Comparison of ENCODE assay signal across 34 mouse cellular contexts in the genomic region with DNA sequence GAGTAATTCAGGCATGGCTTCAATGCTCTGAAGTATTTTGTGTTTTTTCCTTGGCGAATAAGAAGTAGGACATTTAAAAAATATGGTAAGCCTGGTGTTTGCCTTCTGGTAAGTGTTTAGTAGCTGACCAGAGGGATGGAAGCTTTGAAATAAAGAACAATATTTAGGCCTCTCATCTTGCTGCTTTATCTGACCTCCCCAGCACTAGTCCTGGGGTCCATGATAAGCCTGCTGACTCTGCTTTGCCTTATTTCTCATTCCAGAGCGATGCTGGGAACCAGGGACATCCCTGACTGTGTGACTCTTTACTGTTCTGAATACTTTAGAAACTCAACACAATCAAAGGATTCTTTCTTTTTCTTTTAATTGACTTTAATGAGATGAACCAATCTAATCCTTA. TPM values are rescaled to one million over a fixed set of nuclear protein-coding genes. Genes with fewer than 3 reads are reported as not detected.
A peak's percentile ranks its signal among the peaks of the same experiment; 100 is the strongest.
DNase-seq lines count a peak whose midpoint lies in the region; ATAC-seq and TF ChIP-seq lines count a peak whose summit lies in the region.
"Had no signal": no experiment of that assay in that cellular context is flagged by ENCODE, and none has a peak within 500 bp of the region (broad histone marks: within the 10 kb centered on the region; RNA-seq: fewer than 3 reads in every experiment).

No protein-coding gene starts in this region.

- H3K9me3 ChIP-seq in midbrain, embryonic 11.5 days (ENCODE audit: control insufficient read depth, low read length): no peaks in the 10 kb centered on the region
- no peaks in the 10 kb centered on the region for H3K9me3 ChIP-seq in midbrain, embryonic 16.5 days (replicated peaks; ENCODE audit: control insufficient read depth, low read length, poor library complexity, severe bottlenecking)
- H3K9me3 ChIP-seq in erythroblast, embryonic 14.5 days (ENCODE audit: control insufficient read depth, low read length): no peaks in the 10 kb centered on the region
- H3K9me3 ChIP-seq in liver, embryonic 14.5 days (ENCODE audit: control insufficient read depth, low read length): no peaks in the 10 kb centered on the region
- H3K9me3 ChIP-seq in stomach, embryonic 15.5 days: no peaks in the 10 kb centered on the region
- H3K9me3 ChIP-seq: forebrain, embryonic 13.5 days; hindbrain, embryonic 12.5 days; midbrain, embryonic 13.5 days had no signal

- H3K36me3 ChIP-seq in midbrain, embryonic 11.5 days (ENCODE audit: control insufficient read depth, insufficient read depth, low read length): no peaks in the 10 kb centered on the region
- H3K36me3 ChIP-seq in midbrain, embryonic 16.5 days (ENCODE audit: control insufficient read depth, insufficient read depth, low read length): no peaks in the 10 kb centered on the region
- peaks cover 4% of the 10 kb centered on the region for H3K36me3 ChIP-seq in erythroblast, embryonic 14.5 days (ENCODE audit: control insufficient read depth)
- no peaks in the 10 kb centered on the region for H3K36me3 ChIP-seq in liver, embryonic 14.5 days (replicated peaks; ENCODE audit: control insufficient read depth, insufficient read depth, low read depth)
- H3K36me3 ChIP-seq in stomach, embryonic 15.5 days: no peaks in the 10 kb centered on the region
- H3K36me3 ChIP-seq: hindbrain, embryonic 12.5 days; midbrain, embryonic 13.5 days had no signal

- no peak overlapping the region for H3K4me2 ChIP-seq in midbrain, embryonic 11.5 days
- H3K4me2 ChIP-seq in midbrain, embryonic 16.5 days (ENCODE audit: low read length): no peak overlapping the region
- peak overlapping the region; percentile 59 for H3K4me2 ChIP-seq in liver, embryonic 14.5 days (ENCODE audit: low read depth)
- no peak overlapping the region for H3K4me2 ChIP-seq in stomach, embryonic 15.5 days
- H3K4me2 ChIP-seq: forebrain, embryonic 13.5 days; hindbrain, embryonic 12.5 days; midbrain, embryonic 13.5 days had no signal

- peak; percentile 95 for TF ChIP-seq EP300 in liver, embryonic 14.5 days (IDR thresholded peaks at IDR 0.05; ENCODE audit: low read depth)

- no peak overlapping the region for H3K27ac ChIP-seq in midbrain, embryonic 11.5 days (ENCODE audit: low read depth, low read length)
- no peak overlapping the region for H3K27ac ChIP-seq in midbrain, embryonic 16.5 days (ENCODE audit: low read length)
- H3K27ac ChIP-seq in liver, embryonic 14.5 days: peak overlapping the region; percentile 34; the same call in 1 of the 2 replicates
- no peak overlapping the region for H3K27ac ChIP-seq in stomach, embryonic 15.5 days
- H3K27ac ChIP-seq: forebrain, embryonic 13.5 days; gastrocnemius, adult 2 months; hindbrain, embryonic 12.5 days; midbrain, embryonic 13.5 days had no signal

- no peak overlapping the region for H3K4me3 ChIP-seq in midbrain, embryonic 11.5 days (ENCODE audit: low read depth, low read length)
- no peak overlapping the region for H3K4me3 ChIP-seq in midbrain, embryonic 16.5 days (ENCODE audit: low read depth, low read length)
- peak overlapping the region; percentile 52 for H3K4me3 ChIP-seq in erythroblast, embryonic 14.5 days (replicated peaks)
- no peak overlapping the region for H3K4me3 ChIP-seq in liver, embryonic 14.5 days (ENCODE audit: insufficient read depth in 1 of 2, low read depth in 2 of 2, low read length in 2 of 2)
- H3K4me3 ChIP-seq in stomach, embryonic 15.5 days (replicated peaks): no peak overlapping the region
- H3K4me3 ChIP-seq: forebrain, embryonic 13.5 days; gastrocnemius, adult 2 months; hindbrain, embryonic 12.5 days; midbrain, embryonic 13.5 days had no signal

- TF ChIP-seq CTCF in liver, embryonic 14.5 days (IDR thresholded peaks at IDR 0.05; ENCODE audit: low read depth): no peak

- ATAC-seq in midbrain, embryonic 11.5 days (ENCODE audit: low FRiP score): no peak
- ATAC-seq in midbrain, embryonic 16.5 days: no peak
- ATAC-seq in liver, embryonic 14.5 days (ENCODE audit: insufficient read depth): peak; percentile 84
- peak; percentile 86 for ATAC-seq in stomach, embryonic 15.5 days (ENCODE audit: insufficient read depth, low FRiP score, low read depth)
- ATAC-seq: forebrain, embryonic 13.5 days; midbrain, embryonic 13.5 days; Patski had no signal

- H3K4me1 ChIP-seq in midbrain, embryonic 11.5 days (ENCODE audit: control insufficient read depth, insufficient read depth, low read length): no peaks in the 10 kb centered on the region
- no peaks in the 10 kb centered on the region for H3K4me1 ChIP-seq in midbrain, embryonic 16.5 days (ENCODE audit: control insufficient read depth, insufficient read depth, low read length)
- peaks cover 77% of the 10 kb centered on the region for H3K4me1 ChIP-seq in erythroblast, embryonic 14.5 days (ENCODE audit: control insufficient read depth)
- peaks cover 37 to 38% of the 10 kb centered on the region in 2 experiments for H3K4me1 ChIP-seq in liver, embryonic 14.5 days (replicated peaks; ENCODE audit: control insufficient read depth in 2 of 2, insufficient read depth in 2 of 2, low read length in 1 of 2)
- no peaks in the 10 kb centered on the region for H3K4me1 ChIP-seq in stomach, embryonic 15.5 days
- H3K4me1 ChIP-seq: forebrain, embryonic 13.5 days; hindbrain, embryonic 12.5 days had no signal

- no peaks in the 10 kb centered on the region for H3K27me3 ChIP-seq in midbrain, embryonic 11.5 days (ENCODE audit: control insufficient read depth, insufficient read depth, low read length)
- no peaks in the 10 kb centered on the region for H3K27me3 ChIP-seq in midbrain, embryonic 16.5 days (ENCODE audit: control insufficient read depth, insufficient read depth, low read depth, low read length)
- peaks cover 8% of the 10 kb centered on the region for H3K27me3 ChIP-seq in erythroblast, embryonic 14.5 days (ENCODE audit: control insufficient read depth)
- H3K27me3 ChIP-seq in liver, embryonic 14.5 days (ENCODE audit: control insufficient read depth, insufficient read depth, low read length): no peaks in the 10 kb centered on the region
- no peaks in the 10 kb centered on the region for H3K27me3 ChIP-seq in stomach, embryonic 15.5 days (replicated peaks)
- H3K27me3 ChIP-seq: hindbrain, embryonic 12.5 days; midbrain, embryonic 13.5 days; Patski had no signal

- WGBS in midbrain, embryonic 11.5 days: 91% methylated on average over 2 of the region's 2 CpGs
- 85% methylated on average over 2 of the region's 2 CpGs for WGBS in midbrain, embryonic 16.5 days
- WGBS in liver, embryonic 14.5 days (ENCODE audit: insufficient replicate concordance): 43% methylated on average over 2 of the region's 2 CpGs
- 83% methylated on average over 2 of the region's 2 CpGs for WGBS in stomach, embryonic 15.5 days

- H3K9ac ChIP-seq in midbrain, embryonic 11.5 days (ENCODE audit: low read length): no peak overlapping the region
- no peak overlapping the region for H3K9ac ChIP-seq in midbrain, embryonic 16.5 days (ENCODE audit: low read depth, low read length)
- no peak overlapping the region for H3K9ac ChIP-seq in liver, embryonic 14.5 days (replicated peaks)
- no peak overlapping the region for H3K9ac ChIP-seq in stomach, embryonic 15.5 days
- H3K9ac ChIP-seq: forebrain, embryonic 13.5 days; hindbrain, embryonic 12.5 days; midbrain, embryonic 13.5 days had no signal

- DNase-seq in midbrain, embryonic 11.5 days (ENCODE audit: low spot score, missing footprints): peak; percentile 44
- peak; percentile 63 to 78 (median 76) for DNase-seq in liver, embryonic 14.5 days (ENCODE audit: low read depth in 3 of 3, low spot score in 3 of 3)
- DNase-seq in testis, postnatal 10 days (ENCODE audit: low spot score): no peak
- DNase-seq in gastrocnemius, adult 18-20 months (ENCODE audit: low spot score): no peak
- DNase-seq in ovary, postnatal 10 days (ENCODE audit: low spot score): no peak
- DNase-seq: adrenal gland, adult 2 months; cerebellum, adult 8-10 months; gastrocnemius, adult 2 months; kidney, adult 9 months; kidney, postnatal 14 days; layer of hippocampus, postnatal 36 days; lung, adult 18-20 months; lung, postnatal 10 days; retina, postnatal 1 day; right cerebral cortex, postnatal 25 days; spleen, adult 18-20 months; thymus, adult 18-20 months; thymus, postnatal 4 days had no signal

RNA-seq across cellular contexts. Expression of gene Gm42906, which starts 9.4 kb away (rescaled TPM):
- not detected in 2 replicates for polyA plus RNA-seq in midbrain, embryonic 11.5 days (2014; fragmentation: Nextera tagmentation; extraction: Ambion mirVana)
- polyA plus RNA-seq in midbrain, embryonic 16.5 days (2015; fragmentation: Nextera tagmentation; extraction: Ambion mirVana): not detected in 2 replicates
- not detected in 2 replicates for polyA plus RNA-seq in erythroblast, embryonic 14.5 days (2012)
- not detected in 2 replicates for polyA plus RNA-seq in liver, embryonic 14.5 days (2012; rRNA removed)
- polyA plus RNA-seq in liver, embryonic 14.5 days (2014; fragmentation: Nextera tagmentation; extraction: Ambion mirVana): not detected in 2 replicates
- not detected in 2 replicates for polyA plus RNA-seq in stomach, embryonic 15.5 days (2015; fragmentation: Nextera tagmentation; extraction: Ambion mirVana)
- total RNA-seq in gastrocnemius, adult 18-20 months (2021): 1 to 10 TPM in 1 of 2 experiments, not detected in 1; 1.3 TPM
- total RNA-seq: adrenal gland, adult 2 months; adrenal gland, postnatal 4 days; ES-E14; layer of hippocampus, adult 18-20 months; layer of hippocampus, postnatal 36 days had no signal
- polyA plus RNA-seq: adrenal gland, adult 2 months; cortical plate, adult 2 months; embryonic facial prominence, embryonic 11.5 days; forebrain, embryonic 13.5 days; gonadal fat pad, adult 2 months; heart, embryonic 14.5 days; hindbrain, embryonic 12.5 days; limb, embryonic 11.5 days; midbrain, embryonic 13.5 days; neural tube, embryonic 11.5 days; Patski had no signal

Comparison
In these comparisons a context has a peak if more than half of its experiments do, and no peak if none do; other contexts are left out.
1. ATAC-seq: peak in liver, embryonic 14.5 days (single experiment) and stomach, embryonic 15.5 days (single experiment); none in midbrain, embryonic 11.5 days (single experiment) and midbrain, embryonic 16.5 days (single experiment).
2. DNase-seq: peak in midbrain, embryonic 11.5 days (single experiment) and liver, embryonic 14.5 days (3 of 3); none in testis, postnatal 10 days (single experiment), gastrocnemius, adult 18-20 months (single experiment) and ovary, postnatal 10 days (single experiment).